Mouse (Mus musculus): ENCODE results near the gene Lrch1.

Gene Lrch1

GRCm38 (mm10) chr14:74919132-74919531 lies 28.5 kb downstream of the Lrch1 start:
- DNase-seq = no peak

GRCm38 (mm10) chr14:74918521-74919103 lies 29.1 kb downstream of the Lrch1 start:
- DNase-seq = no peak

- DNase-seq = no peak
Observed at GRCm38 (mm10) chr14:74917504-74918124, 30.1 kb downstream of the Lrch1 start.

- no peak for DNase-seq
Observed at GRCm38 (mm10) chr14:74916691-74917090, 31.0 kb downstream of the Lrch1 start.

GRCm38 (mm10) chr14:74916075-74916474 lies 31.6 kb downstream of the Lrch1 start:
- DNase-seq = no peak

GRCm38 (mm10) chr14:74915658-74916057 lies 32.0 kb downstream of the Lrch1 start:
- no peak for DNase-seq

- DNase-seq = peak; percentile 29
Observed at GRCm38 (mm10) chr14:74915025-74915424, 32.7 kb downstream of the Lrch1 start.

GRCm38 (mm10) chr14:74913381-74914230 lies 34.1 kb downstream of the Lrch1 start:
- DNase-seq = peak; percentile 39

GRCm38 (mm10) chr14:74910363-74910762 lies 37.3 kb downstream of the Lrch1 start:
- DNase-seq = no peak

GRCm38 (mm10) chr14:74909021-74909420 lies 38.7 kb downstream of the Lrch1 start:
- DNase-seq = no peak

GRCm38 (mm10) chr14:74908250-74908649 lies 39.4 kb downstream of the Lrch1 start:
- no peak for DNase-seq

GRCm38 (mm10) chr14:74907706-74908105 lies 40.0 kb downstream of the Lrch1 start:
- DNase-seq = no peak

- DNase-seq = no peak
Observed at GRCm38 (mm10) chr14:74905990-74906389, 41.7 kb downstream of the Lrch1 start.

- no peak for DNase-seq
Observed at GRCm38 (mm10) chr14:74904442-74904841, 43.2 kb downstream of the Lrch1 start.

- DNase-seq = no peak
Observed at GRCm38 (mm10) chr14:74903047-74903446, 44.6 kb downstream of the Lrch1 start.

GRCm38 (mm10) chr14:74900705-74901369 lies 46.8 kb downstream of the Lrch1 start:
- DNase-seq = no peak

GRCm38 (mm10) chr14:74899953-74900704 lies 47.5 kb downstream of the Lrch1 start:
- DNase-seq = no peak

GRCm38 (mm10) chr14:74898939-74899338 lies 48.7 kb downstream of the Lrch1 start:
- DNase-seq = no peak

- DNase-seq = no peak
Observed at GRCm38 (mm10) chr14:74893693-74894092, 54.0 kb downstream of the Lrch1 start.

- no peak for DNase-seq
Observed at GRCm38 (mm10) chr14:74893085-74893648, 54.5 kb downstream of the Lrch1 start.

GRCm38 (mm10) chr14:74889304-74889703 lies 58.4 kb downstream of the Lrch1 start:
- DNase-seq = no peak

GRCm38 (mm10) chr14:74888103-74888502 lies 59.6 kb downstream of the Lrch1 start:
- DNase-seq = no peak

Measured in right cerebral cortex, postnatal 4 days (tissue).